Mouse (Mus musculus) CH12.LX (cell line): ENCODE results near the gene Ptprd. TPM values are rescaled to one million over a fixed set of nuclear protein-coding genes. Genes with fewer than 3 reads are reported as not detected.

Source experiments
- DNase-seq: peaks from one replicate; pipeline ENCODE4 v3.0.0-alpha.2; 2013; ENCODE audit errors: extremely low read depth
- H3K27ac ChIP-seq: 2 replicates; pipeline ENCODE4 v1.5.1; 2012; ENCODE audit warnings: low read depth, mild to moderate bottlenecking, control low read depth, moderate library complexity; ENCODE audit not compliant: insufficient read depth
- H3K27me3 ChIP-seq: replicated peaks from 2 replicates; pipeline ENCODE3; 2012; ENCODE audit warnings: inconsistent platforms
- H3K36me3 ChIP-seq, 2 experiments: replicated peaks in 1 of 2; 2 replicates each; pipeline versions ENCODE3 to v1.6.1; 2012; ENCODE audit warnings: inconsistent platforms in 1 of 2, low read length in 1 of 2, mild to moderate bottlenecking in 1 of 2, mixed read lengths in 1 of 2, moderate library complexity in 1 of 2; ENCODE audit not compliant: control insufficient read depth in 1 of 2, insufficient read depth in 1 of 2
- H3K4me1 ChIP-seq, 2 experiments: 2 replicates each; pipeline ENCODE4 v1.6.1; 2012; ENCODE audit warnings: inconsistent platforms in 1 of 2, moderate library complexity in 1 of 2; ENCODE audit not compliant: insufficient read depth in 2 of 2, control insufficient read depth in 1 of 2
- H3K4me2 ChIP-seq: 2 replicates; pipeline ENCODE4 v1.6.1; 2012; ENCODE audit warnings: low read depth, mild to moderate bottlenecking, control low read depth; ENCODE audit not compliant: poor library complexity, insufficient read depth, severe bottlenecking
- H3K4me3 ChIP-seq, 3 experiments: fragments of 150-350 bp in 1 of 3; sonication (generic) in 1 of 3; replicated peaks in 1 of 3; 2 replicates each; pipeline versions ENCODE3 to v1.5.1; 2011 to 2012; ENCODE audit warnings: low read depth in 2 of 3, low read length in 2 of 3, mild to moderate bottlenecking in 2 of 3, moderate library complexity in 2 of 3, control low read depth in 1 of 3, improper control_type of control experiment in 1 of 3, inconsistent platforms in 1 of 3, mixed read lengths in 1 of 3; ENCODE audit not compliant: poor library complexity in 1 of 3
- H3K79me2 ChIP-seq: replicated peaks from 2 replicates; pipeline ENCODE4 v1.6.1; 2012; ENCODE audit warnings: mild to moderate bottlenecking, moderate library complexity; ENCODE audit not compliant: control insufficient read depth, poor library complexity, insufficient read depth, severe bottlenecking; ENCODE audit errors: extremely low read depth
- H3K9ac ChIP-seq: 2 replicates; pipeline ENCODE4 v1.6.1; 2012; ENCODE audit warnings: low read depth, mild to moderate bottlenecking, control low read depth, moderate library complexity; ENCODE audit not compliant: insufficient read depth
- H3K9me3 ChIP-seq: replicated peaks from 2 replicates; pipeline ENCODE3; 2012; ENCODE audit warnings: low read length, inconsistent platforms, mixed read lengths
- ELF1 ChIP-seq: IDR thresholded peaks from 2 replicates; pipeline ENCODE4 v1.6.1; 2014; ENCODE audit warnings: low read depth, mild to moderate bottlenecking, inconsistent platforms, low read length, improper control_type of control experiment
- ETS1 ChIP-seq: conservative IDR thresholded peaks from 2 replicates; pipeline ENCODE4 v1.6.1; 2012; ENCODE audit warnings: low read depth, mild to moderate bottlenecking, inconsistent platforms, low read length, improper control_type of control experiment, moderate library complexity
- GABPA ChIP-seq: IDR thresholded peaks from 2 replicates; pipeline ENCODE4 v1.6.1; 2012; ENCODE audit warnings: low read depth, low read length, improper control_type of control experiment, inconsistent platforms; ENCODE audit not compliant: insufficient replicate concordance
- IRF4 ChIP-seq: IDR thresholded peaks from 2 replicates; pipeline ENCODE4 v1.6.1; 2014; ENCODE audit warnings: low read depth, mild to moderate bottlenecking, inconsistent platforms, low read length, improper control_type of control experiment
- JUN ChIP-seq: IDR thresholded peaks from 2 replicates; pipeline ENCODE4 v1.6.1; 2011; ENCODE audit warnings: low read depth, mild to moderate bottlenecking, low read length, improper control_type of control experiment, moderate library complexity; ENCODE audit not compliant: insufficient read depth
- JUND ChIP-seq: conservative IDR thresholded peaks from 2 replicates; pipeline ENCODE4 v1.6.1; 2011; ENCODE audit warnings: low read depth, low read length, improper control_type of control experiment
- KAT2A ChIP-seq: IDR thresholded peaks from 2 replicates; pipeline ENCODE4 v1.6.1; 2012; ENCODE audit warnings: low read length, improper control_type of control experiment, inconsistent platforms; ENCODE audit not compliant: insufficient replicate concordance
- MAFK ChIP-seq: IDR thresholded peaks from 2 replicates; pipeline ENCODE4 v1.6.1; 2011; ENCODE audit warnings: low read length, improper control_type of control experiment; ENCODE audit not compliant: insufficient replicate concordance
- MAX ChIP-seq: IDR thresholded peaks from 2 replicates; pipeline ENCODE4 v1.6.1; 2011; ENCODE audit warnings: low read length, improper control_type of control experiment
- MEF2A ChIP-seq: IDR thresholded peaks from 2 replicates; pipeline ENCODE4 v1.6.1; 2014; ENCODE audit warnings: low read depth, mild to moderate bottlenecking, inconsistent platforms, low read length, improper control_type of control experiment, borderline replicate concordance
- MXI1 ChIP-seq: IDR thresholded peaks from 2 replicates; pipeline ENCODE4 v1.6.1; 2011; ENCODE audit warnings: mild to moderate bottlenecking, low read depth, low read length, improper control_type of control experiment
- MYC ChIP-seq: IDR thresholded peaks from 2 replicates; pipeline ENCODE4 v1.6.1; 2011; ENCODE audit warnings: low read depth, mild to moderate bottlenecking, improper control_type of control experiment, low read length
- NRF1 ChIP-seq: IDR thresholded peaks from 2 replicates; pipeline ENCODE4 v1.6.1; 2014; ENCODE audit warnings: low read depth, mild to moderate bottlenecking, inconsistent platforms, low read length, improper control_type of control experiment, moderate library complexity
- PAX5 ChIP-seq: IDR thresholded peaks from 2 replicates; pipeline ENCODE4 v1.6.1; 2012; ENCODE audit warnings: low read length, inconsistent platforms, mixed read lengths
- POLR2A ChIP-seq: IDR thresholded peaks from 2 replicates; pipeline ENCODE4 v1.6.1; 2011; ENCODE audit warnings: low read depth, mild to moderate bottlenecking, improper control_type of control experiment, low read length
- RAD21 ChIP-seq: IDR thresholded peaks from 2 replicates; pipeline ENCODE4 v1.6.1; 2011; ENCODE audit warnings: low read depth, mild to moderate bottlenecking, low read length, improper control_type of control experiment, moderate library complexity
- TBP ChIP-seq: conservative IDR thresholded peaks from 2 replicates; pipeline ENCODE4 v1.6.1; 2011; ENCODE audit warnings: low read depth, low read length, improper control_type of control experiment
- TCF12 ChIP-seq: IDR thresholded peaks from 2 replicates; pipeline ENCODE4 v1.6.1; 2014; ENCODE audit warnings: low read depth, mild to moderate bottlenecking, inconsistent platforms, low read length, improper control_type of control experiment
- UBTF ChIP-seq: IDR thresholded peaks from 2 replicates; pipeline ENCODE4 v1.6.1; 2012; ENCODE audit warnings: low read depth, mild to moderate bottlenecking, inconsistent platforms, low read length, improper control_type of control experiment, moderate library complexity
- USF1 ChIP-seq: IDR thresholded peaks from 2 replicates; pipeline ENCODE4 v1.6.1; 2014; ENCODE audit warnings: low read depth, mild to moderate bottlenecking, inconsistent platforms, low read length, improper control_type of control experiment
- USF2 ChIP-seq: conservative IDR thresholded peaks from 2 replicates; pipeline ENCODE4 v1.6.1; 2011; ENCODE audit warnings: low read depth, low read length, improper control_type of control experiment
- dilution Hi-C: fragments of 300-500 bp; cut with MboI; formaldehyde crosslinking; loops from 2 replicates; pipeline ENCODE4 v1.14.3; 2020; ENCODE audit warnings: low sequenced_read_pairs; ENCODE audit not compliant: extremely low pct_unique_long_range_greater_than_20kb, extremely low pct_ligation_motif_present
- in situ Hi-C: fragments of 300-500 bp; cut with MboI; formaldehyde crosslinking; loops from 3 replicates; pipeline ENCODE4 v1.14.3; 2019; ENCODE audit warnings: low sequenced_read_pairs, low pct_ligation_motif_present, low pct_unique_long_range_greater_than_20kb, mixed read lengths
- polyA plus RNA-seq: library from polyadenylated mRNA; unstranded; fragments of >175 nt; gene quantifications from 2 replicates; pipeline ENCODE4 v1.2.1, GENCODE M21; 2012; ENCODE audit warnings: low read depth; ENCODE audit not compliant: insufficient read length
- total RNA-seq, 2 experiments: library from RNA; depleted of rRNA; stranded (reverse); fragments of 300-350 nt in 1 of 2; fragments of >200 nt in 1 of 2; gene quantifications; 2 replicates each; pipeline ENCODE4 v1.2.3; 2012 to 2014

Gene Ptprd
- total and polyA plus RNA-seq, 3 experiments: not detected

- Histone ChIP-seq H3K79me2 (no peaks in the 10 kb centered on the region), H3K4me1 (no peaks in the 10 kb centered on the region), H3K27me3 (no peaks in the 10 kb centered on the region), H3K9me3 (peaks cover 27% of the 10 kb centered on the region), H3K27ac (no peak overlapping the region), H3K4me3 (no peak overlapping the region), H3K36me3 (no peaks in the 10 kb centered on the region), H3K4me2 (no peak overlapping the region), H3K9ac (no peak overlapping the region)
- DNase-seq: no peak
- dilution Hi-C loops: no loop called here
- TF ChIP-seq JUN (no peak), KAT2A (no peak), POLR2A (no peak), ETS1 (no peak), ELF1 (no peak), NRF1 (no peak), RAD21 (no peak), TBP (no peak), MAFK (no peak), PAX5 (no peak), MEF2A (no peak), UBTF (no peak), MXI1 (no peak), IRF4 (no peak), MYC (no peak), MAX (no peak)
- in situ Hi-C loops: no loop called here
Observed at GRCm38 (mm10) chr4:77647451-77648137, 564.2 kb downstream of the Ptprd start.

GRCm38 (mm10) chr4:77644435-77644834, 567.3 kb downstream of the Ptprd start:
- in situ Hi-C loops (no loop called here), dilution Hi-C loops (no loop called here)
- Histone ChIP-seq H3K4me1 (no peaks in the 10 kb centered on the region), H3K36me3 (no peaks in the 10 kb centered on the region), H3K9ac (no peak overlapping the region), H3K9me3 (peaks cover 29% of the 10 kb centered on the region), H3K4me3 (no peak overlapping the region), H3K27ac (no peak overlapping the region), H3K4me2 (no peak overlapping the region), H3K27me3 (no peaks in the 10 kb centered on the region), H3K79me2 (no peaks in the 10 kb centered on the region)
- no peak for DNase-seq
- no peak for TF ChIP-seq NRF1
- TF ChIP-seq USF2: no peak
- no peak for TF ChIP-seq USF1
- TF ChIP-seq MYC: no peak
- no peak for TF ChIP-seq TCF12
- no peak for TF ChIP-seq GABPA
- TF ChIP-seq JUND: no peak
